Mouse (Mus musculus) regulatory T cell (primary cell): ENCODE data around the gene Ptprr.

Source experiments
- in situ Hi-C: fragments of 300-600 bp; cut with MboI, MseI; formaldehyde crosslinking; loops from one replicate; pipeline ENCODE4 v1.15.1; 2025; ENCODE audit warnings: high pct_unique_total_duplicates

Gene Ptprr

GRCm38 (mm10) chr10:116017845-116018479, at the start of gene Ptprr:
Gene Ptprr, plus strand, starts transcription at chr10:116018213.
- in situ Hi-C loops = loop anchor here (10.0 kb wide), 1 partner anchor 1353 kb away; no protein-coding TSS in a partner anchor

GRCm38 (mm10) chr10:115976345-115976744, 41.7 kb upstream of the Ptprr start:
- in situ Hi-C loops = no loop called here

DNA sequence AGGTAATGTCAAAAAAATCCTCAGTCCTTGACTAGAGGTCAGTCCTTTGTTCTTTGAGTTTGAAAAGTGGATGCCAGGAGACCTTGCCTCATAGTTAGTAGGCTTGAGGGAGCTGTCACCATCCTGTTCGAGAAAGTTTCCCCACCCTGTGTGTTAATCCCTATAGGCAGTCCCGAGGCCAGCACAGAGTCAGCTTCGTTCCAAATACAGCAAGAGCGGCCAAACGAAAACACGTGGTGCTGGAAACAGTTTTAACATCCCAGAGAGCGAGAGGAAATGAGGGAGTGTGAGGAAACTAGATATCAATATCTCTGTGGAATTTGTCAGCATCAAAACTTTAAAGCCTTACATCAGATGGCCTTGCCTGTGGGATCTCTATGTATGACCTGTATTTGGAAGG, 39.0 kb upstream of the Ptprr start:
- in situ Hi-C loops = no loop called here

GRCm38 (mm10) chr10:115980018-115980417, 38.0 kb upstream of the Ptprr start:
- in situ Hi-C loops = no loop called here

DNA sequence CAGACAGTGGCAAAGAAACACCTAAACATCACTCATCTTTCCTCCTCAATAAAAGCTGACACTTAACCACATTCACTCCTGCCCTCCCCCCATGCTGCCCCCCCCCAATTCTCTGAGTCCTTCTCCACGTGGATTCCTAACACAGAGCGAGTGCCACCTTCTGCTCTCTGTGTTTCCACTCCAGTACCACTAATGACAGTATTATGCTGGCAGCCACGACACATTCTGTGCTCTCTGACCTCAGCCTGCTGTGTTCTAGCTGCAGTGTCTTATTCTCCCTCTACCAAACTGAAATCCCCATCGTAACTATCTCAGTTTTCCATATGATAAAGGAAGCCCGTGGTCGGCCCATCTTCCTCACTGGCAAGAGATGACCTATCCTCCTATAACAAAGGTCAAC, 33.7 kb upstream of the Ptprr start:
- in situ Hi-C loops = no loop called here

DNA sequence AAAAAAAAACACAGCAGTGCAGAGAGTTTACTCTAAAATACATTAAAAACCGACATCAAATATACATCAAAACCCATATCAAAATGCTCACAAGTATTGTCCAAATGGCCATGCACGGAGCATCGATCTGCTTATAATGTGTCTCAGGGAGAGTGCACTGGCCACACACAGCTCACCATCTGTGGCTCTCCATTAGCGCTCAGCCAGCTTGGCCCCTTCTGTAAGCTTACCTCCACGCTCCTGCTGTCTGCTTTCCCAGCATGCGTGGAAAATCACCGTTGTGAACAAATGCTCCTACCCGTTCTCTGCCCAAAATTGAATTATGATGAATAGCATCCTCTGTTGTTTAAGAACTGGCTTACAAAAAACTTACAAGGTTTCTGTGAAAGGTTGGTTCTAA, 16.2 kb upstream of the Ptprr start:
- in situ Hi-C loops = no loop called here

DNA sequence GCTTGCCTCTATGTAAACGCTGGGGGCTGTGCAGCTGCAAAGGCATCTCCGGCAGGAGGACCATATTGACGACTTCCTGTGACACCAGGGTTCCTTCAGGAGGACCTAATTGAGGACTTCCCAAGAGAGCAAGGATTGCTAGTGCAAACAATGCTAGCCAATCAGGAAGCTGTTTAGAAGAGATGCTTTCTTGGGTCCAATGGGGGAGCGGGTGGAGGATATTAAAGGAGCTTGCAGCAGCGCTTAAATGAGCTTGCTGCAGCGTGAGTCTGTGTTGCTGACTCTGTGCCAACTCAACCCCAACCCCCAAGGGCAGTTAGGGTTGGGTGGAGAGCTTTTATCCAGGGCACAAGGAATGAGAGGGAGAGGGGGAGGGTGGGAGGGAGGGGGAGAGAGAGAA, 11.3 kb upstream of the Ptprr start:
- in situ Hi-C loops = no loop called here

DNA sequence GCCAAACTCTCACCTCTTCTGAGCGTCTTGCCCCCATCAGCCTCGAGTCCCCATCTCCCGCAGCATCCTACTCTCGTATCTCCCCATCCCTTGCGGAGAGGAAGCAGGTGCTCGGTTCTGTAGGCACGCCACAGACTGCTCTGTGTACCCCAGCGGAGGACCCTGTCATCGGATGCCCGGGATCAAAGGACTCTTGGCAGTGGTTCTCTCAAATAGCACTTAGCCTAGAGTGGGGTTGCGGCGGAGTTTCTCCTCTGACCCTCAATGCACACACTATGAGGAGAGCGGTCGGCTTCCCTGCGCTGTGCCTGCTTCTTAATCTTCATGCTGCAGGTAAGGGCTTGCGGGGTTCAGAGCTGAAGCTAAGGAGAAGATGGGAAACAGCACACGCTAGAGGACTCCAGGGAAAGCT, 473 bp downstream of the Ptprr start:
- in situ Hi-C loops = loop anchor here (10.0 kb wide), 1 partner anchor 1354 kb away; no protein-coding TSS in a partner anchor

DNA sequence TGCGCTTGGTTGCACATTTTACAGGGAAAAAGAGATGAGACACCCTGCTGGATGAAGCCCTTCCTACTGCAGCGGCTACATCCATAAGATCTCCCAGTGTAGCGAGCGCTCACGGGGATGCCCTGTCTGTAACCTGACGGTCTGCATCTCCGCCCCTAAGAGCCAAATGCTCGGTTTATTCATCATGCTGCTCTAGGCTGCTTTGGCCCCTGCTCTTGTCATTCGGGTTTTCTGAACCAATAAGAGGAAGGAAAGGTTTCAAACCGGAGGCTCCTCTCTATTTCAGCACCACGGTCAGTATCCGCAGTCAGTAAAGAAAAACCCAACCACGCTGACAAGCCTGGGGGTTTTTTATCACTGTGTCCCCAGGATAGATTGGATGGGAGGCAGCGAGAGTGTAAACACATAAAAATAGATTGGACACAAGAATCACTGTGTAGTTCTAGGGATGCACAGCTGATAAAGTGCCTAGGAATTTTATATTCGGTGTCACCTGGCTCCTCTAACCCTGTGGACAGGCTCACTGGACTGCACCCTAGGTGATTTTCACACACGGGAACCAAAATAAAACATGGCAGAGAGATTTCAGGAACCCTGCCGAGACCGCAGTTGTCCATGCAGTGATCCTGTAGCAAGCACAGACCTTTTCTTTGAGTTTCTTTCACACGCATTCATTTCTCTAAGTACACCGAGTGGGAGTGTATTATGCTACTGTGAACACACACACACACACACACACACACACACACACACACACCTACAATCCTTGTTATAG, 1.3 kb downstream of the Ptprr start:
- in situ Hi-C loops = loop anchor here (10.0 kb wide), 1 partner anchor 1354 kb away; no protein-coding TSS in a partner anchor

GRCm38 (mm10) chr10:116021081-116021480, 3.1 kb downstream of the Ptprr start:
- in situ Hi-C loops = no loop called here

DNA sequence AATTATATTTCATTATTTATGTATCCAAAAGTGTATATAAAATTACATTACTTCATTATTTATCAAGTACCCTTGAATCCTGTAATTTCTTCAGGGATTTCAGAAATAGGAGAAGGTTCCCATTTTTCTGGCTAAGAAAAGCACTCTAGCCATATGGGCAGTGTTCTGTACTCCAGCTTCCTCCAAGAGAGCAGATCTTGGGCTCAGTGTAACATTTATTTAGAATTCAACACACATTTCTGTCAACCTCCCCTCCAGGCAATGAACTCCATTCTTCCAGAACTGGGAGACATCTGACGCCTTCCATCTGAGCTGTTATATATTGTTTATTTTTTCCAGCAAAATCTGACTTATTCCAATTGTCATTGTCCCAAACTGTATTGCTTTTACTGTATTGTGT, 20.1 kb downstream of the Ptprr start:
- in situ Hi-C loops = no loop called here

GRCm38 (mm10) chr10:116075954-116076353, 57.9 kb downstream of the Ptprr start:
- in situ Hi-C loops = no loop called here

GRCm38 (mm10) chr10:116078636-116079035, 60.6 kb downstream of the Ptprr start:
- in situ Hi-C loops = no loop called here

DNA sequence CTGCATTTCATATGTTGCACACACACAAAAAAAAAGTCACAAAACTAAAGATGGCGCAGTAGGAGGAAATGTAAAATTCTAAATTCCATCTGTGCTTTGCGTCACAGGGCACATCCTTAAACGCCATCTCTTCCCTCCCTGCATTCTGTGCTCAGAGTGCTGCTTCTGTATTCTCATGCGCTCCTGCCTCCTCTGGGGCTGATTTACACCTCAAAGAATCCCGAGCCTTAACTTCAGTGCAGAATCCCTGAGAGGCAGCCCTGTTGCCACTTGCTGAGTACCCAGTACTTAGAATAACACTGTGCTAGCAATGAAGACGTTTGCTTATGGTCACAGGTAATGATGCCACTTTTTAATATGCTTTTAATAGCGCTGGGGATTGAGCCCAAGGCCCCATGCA, 61.4 kb downstream of the Ptprr start:
- in situ Hi-C loops = no loop called here

- in situ Hi-C loops = loop anchor here (10.0 kb wide), 1 partner anchor 454 kb away; no protein-coding TSS in a partner anchor
These were observed 62.8 kb downstream of the Ptprr start for GRCm38 (mm10) chr10:116080841-116081240.

- in situ Hi-C loops = loop anchor here (10.0 kb wide), 1 partner anchor 451 kb away; no protein-coding TSS in a partner anchor
These were observed 66.0 kb downstream of the Ptprr start for GRCm38 (mm10) chr10:116083965-116084364.

- in situ Hi-C loops = no loop called here
These were observed 78.5 kb downstream of the Ptprr start for GRCm38 (mm10) chr10:116096466-116096865.

DNA sequence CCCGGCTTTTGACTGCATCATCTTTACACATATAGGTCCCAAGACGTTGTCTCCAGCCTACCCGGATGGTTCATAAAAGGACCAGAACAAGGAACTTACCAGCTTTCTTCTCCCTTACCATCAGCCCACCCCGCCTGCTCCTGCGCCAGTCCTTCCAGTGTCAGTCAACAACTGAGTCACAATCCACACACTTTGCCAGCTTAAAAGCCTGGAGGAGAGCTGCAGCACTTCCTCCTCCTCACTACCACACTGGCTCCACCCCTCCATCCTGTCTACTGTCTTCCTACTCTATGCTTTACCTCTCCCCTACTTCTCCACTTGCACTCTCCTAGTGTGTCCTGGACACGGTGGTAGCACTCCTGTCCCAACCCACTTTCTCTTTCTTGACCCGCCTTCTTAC, 80.5 kb downstream of the Ptprr start:
- in situ Hi-C loops = no loop called here

- in situ Hi-C loops = no loop called here
These were observed 90.2 kb downstream of the Ptprr start for GRCm38 (mm10) chr10:116108176-116108575.

DNA sequence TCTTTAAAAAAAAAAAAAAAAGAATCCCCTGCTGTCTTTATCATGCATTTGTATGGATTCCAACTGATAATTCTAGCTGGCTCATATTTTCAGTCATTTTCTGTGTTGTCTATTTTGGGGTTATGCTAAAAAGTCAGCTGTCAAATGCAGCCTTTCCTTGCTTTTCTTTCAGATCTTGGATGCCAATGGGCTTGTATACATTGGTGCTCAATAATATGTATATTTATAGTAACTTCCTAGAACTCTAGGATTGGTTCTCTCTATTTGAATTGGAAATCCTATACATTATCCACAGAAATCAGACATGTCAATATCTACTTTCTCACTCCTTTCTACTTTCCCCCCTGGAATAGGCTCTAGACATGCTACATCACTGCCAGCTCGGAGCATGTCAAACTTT, 90.7 kb downstream of the Ptprr start:
- in situ Hi-C loops = no loop called here

DNA sequence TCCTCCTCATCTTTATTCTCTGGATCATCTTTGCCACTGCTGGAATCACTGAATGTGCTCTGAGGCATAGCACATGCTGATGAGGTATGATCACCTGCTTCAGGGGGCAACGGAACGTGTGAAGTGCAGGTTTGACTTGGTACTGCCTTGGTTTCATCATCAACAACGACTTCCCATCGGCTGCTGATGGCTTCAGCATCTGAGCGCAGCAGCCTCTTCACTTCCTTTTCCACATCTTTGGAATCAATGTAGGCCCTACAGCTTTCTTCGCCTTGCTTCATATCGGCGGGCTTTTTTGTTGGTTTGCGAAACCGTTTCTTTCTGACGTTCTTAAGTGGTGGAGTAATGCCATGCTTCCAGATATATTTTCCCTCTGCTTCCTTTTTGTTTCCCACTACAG, 94.9 kb downstream of the Ptprr start:
- in situ Hi-C loops = no loop called here

- in situ Hi-C loops = no loop called here
These were observed 96.0 kb downstream of the Ptprr start, which contains the start of gene 4933416C03Rik for GRCm38 (mm10) chr10:116113867-116114474. Gene 4933416C03Rik, minus strand, starts transcription at chr10:116113917.
